Mouse (Mus musculus): Measurements from ENCODE around the gene Spns3.
A peak's percentile ranks its signal among the peaks of the same experiment; 100 is the strongest.

GRCm38 (mm10) chr11:72573819-72574218, 23.5 kb upstream of the Spns3 start:
- TF ChIP-seq CTCF (IDR thresholded peaks at IDR 0.05; ENCODE audit: insufficient read depth, low read length): peak; percentile 60; the same call in 1 of the 2 replicates
- no peak for TF ChIP-seq POLR2A (IDR thresholded peaks at IDR 0.05; ENCODE audit: borderline replicate concordance, extremely low read depth, low read depth, low read length)

Measured in lung, adult 2 months (tissue).